Comparison of ENCODE assay signal across 23 mouse cellular contexts in the genomic region with DNA sequence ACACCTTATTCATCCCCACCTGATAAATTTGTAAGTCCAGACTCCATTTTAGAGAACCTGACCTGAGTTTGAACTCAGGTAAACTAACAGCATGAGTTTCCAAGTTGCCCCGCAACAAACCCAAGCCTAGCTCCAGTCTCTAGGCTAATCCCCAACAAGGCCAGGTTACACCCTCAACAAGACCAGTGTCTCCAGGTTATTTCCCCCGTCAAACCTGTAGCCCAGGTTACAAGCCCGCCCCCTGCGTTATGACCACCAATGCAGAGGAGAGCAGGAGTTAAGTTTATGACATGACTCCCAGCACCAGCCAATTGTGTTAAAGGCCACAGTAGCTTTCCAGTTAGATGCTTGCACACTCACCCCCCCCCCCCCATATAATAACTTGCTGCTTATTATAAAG. TPM values are rescaled to one million over a fixed set of nuclear protein-coding genes. Genes with fewer than 3 reads are reported as not detected.
DNase-seq lines count a peak whose midpoint lies in the region; ATAC-seq and TF ChIP-seq lines count a peak whose summit lies in the region.
"Had no signal": no experiment of that assay in that cellular context is flagged by ENCODE, and none has a peak within 500 bp of the region (broad histone marks: within the 10 kb centered on the region; RNA-seq: fewer than 3 reads in every experiment).

No protein-coding gene starts in this region.

- no peak overlapping the region for H3K4me2 ChIP-seq in lung, postnatal 0 days (replicated peaks; ENCODE audit: low read depth, low read length)
- no peak overlapping the region for H3K4me2 ChIP-seq in embryonic facial prominence, embryonic 14.5 days (ENCODE audit: low read depth, low read length)
- H3K4me2 ChIP-seq: embryonic facial prominence, embryonic 13.5 days; forebrain, embryonic 13.5 days; forebrain, embryonic 15.5 days had no signal

- TF ChIP-seq CTCF in lung, postnatal 0 days (IDR thresholded peaks at IDR 0.05): no peak

- DNase-seq in lung, adult 18-20 months: peak; percentile 36 to 68
- no peak for DNase-seq in lung, postnatal 0 days (ENCODE audit: low spot score)
- DNase-seq in ES-E14 (ENCODE audit: low read depth, low spot score): no peak
- DNase-seq in ZHBTc4 (ENCODE audit: low read depth, low spot score): peak; percentile 27
- no peak for DNase-seq in embryonic facial prominence, embryonic 14.5 days (ENCODE audit: low spot score)
- DNase-seq in neural tube, embryonic 10.5 days (ENCODE audit: extremely low spot score, low spot score): no peak
- DNase-seq in adipocyte (ENCODE audit: low spot score): no peak
- no peak for DNase-seq in ovary, postnatal 36 days (ENCODE audit: low spot score)
- DNase-seq: adrenal gland, adult 8-10 months; adrenal gland, postnatal 14 days; adrenal gland, postnatal 36 days; cerebellum, adult 2 months; cerebellum, adult 9-10 months; cerebellum, postnatal 10 days; cerebellum, postnatal 25 days; forebrain, postnatal 0 days had no signal

- 58% methylated on average over 4 of the region's 4 CpGs for WGBS in lung, postnatal 0 days
- 54% methylated on average over 4 of the region's 4 CpGs for WGBS in embryonic facial prominence, embryonic 14.5 days

- ATAC-seq in lung, postnatal 0 days: no peak
- ATAC-seq in embryonic facial prominence, embryonic 14.5 days (ENCODE audit: low read depth): 0 out of 2 replicates have a peak, but pooled peaks have one; percentile 45
- ATAC-seq: forebrain, embryonic 13.5 days; forebrain, embryonic 15.5 days; forebrain, postnatal 0 days had no signal

- in situ Hi-C loops in ES-E14 (cut with MboI; ENCODE audit: low sequenced_read_pairs in 2 of 2, unreplicated experiment in 2 of 2): no loop called here

- no peaks in the 10 kb centered on the region for H3K36me3 ChIP-seq in lung, postnatal 0 days (ENCODE audit: insufficient read depth, low read length)
- no peaks in the 10 kb centered on the region for H3K36me3 ChIP-seq in ES-E14 (ENCODE audit: control insufficient read depth, insufficient read depth, low read length, poor library complexity, severe bottlenecking)
- no peaks in the 10 kb centered on the region for H3K36me3 ChIP-seq in embryonic facial prominence, embryonic 14.5 days (ENCODE audit: control insufficient read depth, insufficient read depth, low read length)
- H3K36me3 ChIP-seq: embryonic facial prominence, embryonic 13.5 days; forebrain, embryonic 15.5 days had no signal

- no peaks in the 10 kb centered on the region for H3K4me1 ChIP-seq in lung, postnatal 0 days (ENCODE audit: insufficient read depth, low read depth, low read length)
- peaks cover 2 to 8% of the 10 kb centered on the region in 2 experiments; a peak in 3 of 4 replicates for H3K4me1 ChIP-seq in ES-E14 (ENCODE audit: control insufficient read depth in 2 of 2, insufficient read depth in 2 of 2, low read length in 2 of 2, poor library complexity in 1 of 2)
- no peaks in the 10 kb centered on the region for H3K4me1 ChIP-seq in embryonic facial prominence, embryonic 14.5 days (ENCODE audit: control insufficient read depth, insufficient read depth, low read length)
- H3K4me1 ChIP-seq: embryonic facial prominence, embryonic 13.5 days had no signal

- H3K9me3 ChIP-seq in lung, postnatal 0 days (ENCODE audit: low read length): no peaks in the 10 kb centered on the region
- H3K9me3 ChIP-seq in ES-E14 (ENCODE audit: control insufficient read depth, insufficient read depth, low read depth, low read length): no peaks in the 10 kb centered on the region
- H3K9me3 ChIP-seq in embryonic facial prominence, embryonic 14.5 days (ENCODE audit: control insufficient read depth, low read length): no peaks in the 10 kb centered on the region
- H3K9me3 ChIP-seq: forebrain, embryonic 13.5 days; forebrain, embryonic 15.5 days had no signal

- H3K27ac ChIP-seq in lung, postnatal 0 days (ENCODE audit: low read length): no peak overlapping the region
- H3K27ac ChIP-seq in ES-E14 (ENCODE audit: insufficient read depth, low read depth, low read length, poor library complexity, severe bottlenecking): peak overlapping the region; percentile 55
- H3K27ac ChIP-seq in embryonic facial prominence, embryonic 14.5 days (replicated peaks; ENCODE audit: low read depth, low read length): no peak overlapping the region
- H3K27ac ChIP-seq: embryonic facial prominence, embryonic 13.5 days; forebrain, embryonic 13.5 days; forebrain, embryonic 15.5 days had no signal

- H3K9ac ChIP-seq in lung, postnatal 0 days (replicated peaks; ENCODE audit: low read depth): no peak overlapping the region
- no peak overlapping the region for H3K9ac ChIP-seq in ES-E14 (ENCODE audit: insufficient read depth, low read depth, low read length, poor library complexity, severe bottlenecking)
- no peak overlapping the region for H3K9ac ChIP-seq in embryonic facial prominence, embryonic 14.5 days (ENCODE audit: low read depth, low read length)
- H3K9ac ChIP-seq: embryonic facial prominence, embryonic 13.5 days; forebrain, embryonic 13.5 days; forebrain, embryonic 15.5 days; forebrain, postnatal 0 days had no signal

- no peaks in the 10 kb centered on the region for H3K27me3 ChIP-seq in lung, postnatal 0 days (replicated peaks; ENCODE audit: insufficient read depth, low read length)
- H3K27me3 ChIP-seq in embryonic facial prominence, embryonic 14.5 days (replicated peaks; ENCODE audit: control insufficient read depth, insufficient read depth, low read length): no peaks in the 10 kb centered on the region
- H3K27me3 ChIP-seq: embryonic facial prominence, embryonic 13.5 days; forebrain, embryonic 13.5 days; forebrain, embryonic 15.5 days had no signal

- H3K4me3 ChIP-seq in lung, postnatal 0 days (ENCODE audit: low read depth, low read length): no peak overlapping the region
- H3K4me3 ChIP-seq in ES-E14 (ENCODE audit: insufficient read depth in 1 of 2, low read depth in 1 of 2, low read length in 2 of 2, poor library complexity in 1 of 2, severe bottlenecking in 1 of 2): no peak overlapping the region
- no peak overlapping the region for H3K4me3 ChIP-seq in embryonic facial prominence, embryonic 14.5 days (ENCODE audit: low read depth, low read length)
- H3K4me3 ChIP-seq: embryonic facial prominence, embryonic 13.5 days; forebrain, embryonic 13.5 days; forebrain, embryonic 15.5 days had no signal

- TF ChIP-seq EP300 in lung, postnatal 0 days (IDR thresholded peaks at IDR 0.05): no peak

TF ChIP-seq in ES-E14, 5 proteins besides CTCF, POLR2A, EP300 and RAD21:
- TF ChIP-seq ZNF384 (IDR thresholded peaks at IDR 0.05; ENCODE audit: low read depth, low read length) (no peak), CHD2 (IDR thresholded peaks at IDR 0.05; ENCODE audit: low read depth, low read length) (no peak), MAFK (IDR thresholded peaks at IDR 0.05; ENCODE audit: insufficient read depth, low read depth, low read length) (no peak), HCFC1 (IDR thresholded peaks at IDR 0.05; ENCODE audit: borderline replicate concordance, insufficient read depth, low read length) (no peak), ZC3H11A (IDR thresholded peaks at IDR 0.05; ENCODE audit: borderline replicate concordance, low read depth, low read length) (no peak)

RNA-seq across cellular contexts. Expression of a gene that starts 8.8 kb away (rescaled TPM):
- polyA plus RNA-seq in lung, postnatal 0 days (2015; fragmentation: Nextera tagmentation; extraction: Ambion mirVana): 415 and 427 TPM in 2 replicates
- 1,092 and 1,539 TPM in 2 replicates for total RNA-seq in ES-E14 (2012; rRNA removed)
- 1,523 and 1,643 TPM in 2 replicates for polyA plus RNA-seq in embryonic facial prominence, embryonic 14.5 days (2014; fragmentation: Nextera tagmentation; extraction: Ambion mirVana)

RNA-seq across cellular contexts. Expression of a gene that starts 10.2 kb away (rescaled TPM):
- polyA plus RNA-seq in lung, postnatal 0 days (2015; fragmentation: Nextera tagmentation; extraction: Ambion mirVana): not detected in 2 replicates
- total RNA-seq in ES-E14 (2012; rRNA removed): not detected in 2 replicates
- not detected in 2 replicates for polyA plus RNA-seq in embryonic facial prominence, embryonic 14.5 days (2014; fragmentation: Nextera tagmentation; extraction: Ambion mirVana)
- total RNA-seq: adrenal gland, adult 18-20 months; adrenal gland, adult 8-10 months; adrenal gland, postnatal 14 days; adrenal gland, postnatal 36 days; MEL had no signal
- polyA plus RNA-seq: embryonic facial prominence, embryonic 11.5 days; embryonic facial prominence, embryonic 13.5 days; forebrain, embryonic 11.5 days; forebrain, embryonic 13.5 days; forebrain, embryonic 15.5 days; forebrain, postnatal 0 days had no signal

RNA-seq across cellular contexts. Expression of a gene that starts 10.4 kb away (rescaled TPM):
- 881 and 945 TPM in 2 replicates for polyA plus RNA-seq in lung, postnatal 0 days (2015; fragmentation: Nextera tagmentation; extraction: Ambion mirVana)
- 595 and 862 TPM in 2 replicates for total RNA-seq in ES-E14 (2012; rRNA removed)
- polyA plus RNA-seq in embryonic facial prominence, embryonic 14.5 days (2014; fragmentation: Nextera tagmentation; extraction: Ambion mirVana): 1,836 and 1,958 TPM in 2 replicates

RNA-seq across cellular contexts. Expression of a gene that starts 25.1 kb away (rescaled TPM):
- polyA plus RNA-seq in lung, postnatal 0 days (2015; fragmentation: Nextera tagmentation; extraction: Ambion mirVana): 16.5 and 17.0 TPM in 2 replicates
- 55.1 and 73.3 TPM in 2 replicates for total RNA-seq in ES-E14 (2012; rRNA removed)
- 3.9 and 4.3 TPM in 2 replicates for polyA plus RNA-seq in embryonic facial prominence, embryonic 14.5 days (2014; fragmentation: Nextera tagmentation; extraction: Ambion mirVana)

RNA-seq across cellular contexts. Expression of a gene that starts 44.8 kb away (rescaled TPM):
- polyA plus RNA-seq in lung, postnatal 0 days (2015; fragmentation: Nextera tagmentation; extraction: Ambion mirVana): 5.1 and 6.6 TPM in 2 replicates
- 1.0 and 1.2 TPM in 2 replicates for total RNA-seq in ES-E14 (2012; rRNA removed)
- polyA plus RNA-seq in embryonic facial prominence, embryonic 14.5 days (2014; fragmentation: Nextera tagmentation; extraction: Ambion mirVana): 2.0 and 3.1 TPM in 2 replicates

Comparison
In these comparisons a context has a peak if more than half of its experiments do, and no peak if none do; other contexts are left out.
1. DNase-seq: peak in lung, adult 18-20 months (2 of 2) and ZHBTc4 (single experiment); none in lung, postnatal 0 days (single experiment), ES-E14 (single experiment), embryonic facial prominence, embryonic 14.5 days (single experiment), neural tube, embryonic 10.5 days (single experiment), adipocyte (single experiment) and ovary, postnatal 36 days (single experiment).